Mouse (Mus musculus) WW6 (cell line): ENCODE measurements around the gene Ctsll3.

Experiments used
- DNase-seq: peaks from one replicate; pipeline ENCODE4 v3.0.0-alpha.2; 2013; ENCODE audit warnings: low read depth, low spot score

The Ctsll3 gene

DNA sequence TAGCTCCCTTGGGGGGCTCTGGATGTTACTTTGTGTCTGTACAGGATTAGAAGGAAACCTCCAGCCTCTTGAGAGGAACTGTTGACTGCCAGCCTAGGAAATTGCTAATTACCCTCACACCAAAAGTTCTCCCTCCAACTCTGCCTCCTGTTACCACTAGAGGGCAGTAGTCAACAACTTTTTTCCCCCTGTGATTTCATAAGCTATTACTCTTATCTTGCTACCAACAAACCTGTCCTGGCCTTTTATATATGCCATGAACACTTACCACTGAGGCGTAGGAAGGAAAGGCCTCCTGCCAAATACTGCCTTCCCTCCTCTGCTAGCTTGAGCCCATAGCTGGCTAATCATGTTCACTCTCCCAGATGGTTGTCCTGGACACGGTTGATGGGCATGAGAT lies 54.1 kb downstream of the Ctsll3 start:
- no peak for DNase-seq
